Mouse (Mus musculus): ENCODE data around the gene Rhot2. TPM values are rescaled to one million over a fixed set of nuclear protein-coding genes. Genes with fewer than 3 reads are reported as not detected.

The Rhot2 gene
- polyA plus RNA-seq (2012; rRNA removed): 30.0 and 33.7 TPM in 2 replicates

DNA sequence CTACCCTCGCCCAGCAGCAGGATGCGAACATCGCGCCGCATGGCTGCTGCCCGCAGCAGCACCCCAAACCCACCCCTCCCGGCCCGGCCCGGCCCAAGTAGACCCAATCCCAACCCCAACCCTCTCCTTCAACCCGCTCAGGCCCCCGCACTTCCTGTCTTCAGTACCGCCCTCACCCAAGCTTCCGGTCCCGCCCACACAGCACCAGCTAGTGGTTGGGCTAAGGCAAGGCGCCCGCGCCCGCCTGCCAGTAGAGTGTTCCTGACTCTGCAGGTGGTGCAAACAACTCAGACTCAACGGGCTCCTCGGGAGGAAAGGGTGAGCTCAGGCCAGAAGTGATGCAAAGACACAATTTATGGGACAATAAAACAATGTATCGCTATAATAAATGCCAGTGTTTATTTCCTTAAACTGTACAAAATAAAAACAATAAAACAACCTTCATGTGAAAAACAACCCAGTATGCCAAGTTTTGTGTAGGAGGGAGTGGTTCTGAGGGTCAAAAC is at the start of gene Rhot2:
Rhot2 (minus strand) TSS at position 456 of the 506 bp plus-strand sequence.

DNA sequence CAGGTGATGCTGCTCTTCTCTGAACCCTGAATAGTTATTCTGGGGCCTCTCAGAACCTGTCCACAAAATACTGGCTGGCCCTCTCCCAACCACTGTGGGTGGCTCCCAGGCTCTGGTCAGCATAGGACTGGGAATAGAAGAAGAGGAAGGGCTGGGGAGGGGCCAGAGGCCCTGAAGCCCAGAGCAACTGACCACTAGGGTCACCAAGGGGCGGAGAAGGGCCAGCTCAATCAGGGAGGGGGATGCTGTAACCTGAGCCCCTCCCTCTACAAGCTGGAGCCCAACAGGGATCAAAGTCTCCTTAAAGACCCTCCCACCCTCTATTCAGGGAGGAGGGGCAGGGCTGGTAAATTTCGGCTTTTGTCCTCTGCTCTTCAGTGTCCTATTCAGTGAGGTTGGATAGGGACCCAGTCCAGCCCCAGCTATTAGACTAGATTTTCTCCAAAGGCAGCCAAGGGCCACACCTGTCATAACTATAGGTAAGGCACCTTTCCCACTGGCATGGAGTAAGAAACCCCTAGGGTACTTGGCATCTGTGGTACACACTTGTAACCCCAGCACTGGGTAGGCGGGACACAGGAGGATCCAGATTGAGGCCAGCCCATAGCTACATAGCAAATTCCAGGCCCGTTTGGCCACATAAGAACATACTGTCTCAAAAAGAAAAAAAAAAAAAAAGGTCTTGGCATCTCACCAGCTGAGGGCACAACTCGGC is 35.7 kb upstream of the Rhot2 start, which contains the start of gene Wfikkn1:
Wfikkn1 (minus strand) TSS at position 663 of the 715 bp plus-strand sequence.

DNA sequence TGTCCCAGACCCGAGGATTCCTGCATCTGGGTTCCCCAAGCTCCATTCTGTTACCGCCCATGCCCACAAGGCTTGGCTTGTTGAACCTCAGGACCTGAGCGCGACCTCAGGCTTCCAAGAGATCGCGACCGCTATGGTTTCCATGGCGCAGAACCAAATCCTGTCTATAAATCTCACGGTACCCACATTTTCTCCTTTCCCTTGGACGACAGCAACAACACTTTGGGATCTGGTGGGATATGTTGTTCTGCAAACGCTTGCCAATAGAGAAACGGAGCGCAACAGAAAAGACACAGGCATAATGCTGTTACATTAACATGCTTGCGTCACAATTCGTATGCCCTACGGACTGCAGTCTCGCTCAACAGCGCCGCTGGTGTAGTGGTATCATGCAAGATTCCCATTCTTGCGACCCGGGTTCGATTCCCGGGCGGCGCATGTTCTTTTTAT is 30.1 kb upstream of the Rhot2 start, which contains the start of gene Mettl26:
Mettl26 (plus strand) TSS at position 354 of the 450 bp plus-strand sequence.

DNA sequence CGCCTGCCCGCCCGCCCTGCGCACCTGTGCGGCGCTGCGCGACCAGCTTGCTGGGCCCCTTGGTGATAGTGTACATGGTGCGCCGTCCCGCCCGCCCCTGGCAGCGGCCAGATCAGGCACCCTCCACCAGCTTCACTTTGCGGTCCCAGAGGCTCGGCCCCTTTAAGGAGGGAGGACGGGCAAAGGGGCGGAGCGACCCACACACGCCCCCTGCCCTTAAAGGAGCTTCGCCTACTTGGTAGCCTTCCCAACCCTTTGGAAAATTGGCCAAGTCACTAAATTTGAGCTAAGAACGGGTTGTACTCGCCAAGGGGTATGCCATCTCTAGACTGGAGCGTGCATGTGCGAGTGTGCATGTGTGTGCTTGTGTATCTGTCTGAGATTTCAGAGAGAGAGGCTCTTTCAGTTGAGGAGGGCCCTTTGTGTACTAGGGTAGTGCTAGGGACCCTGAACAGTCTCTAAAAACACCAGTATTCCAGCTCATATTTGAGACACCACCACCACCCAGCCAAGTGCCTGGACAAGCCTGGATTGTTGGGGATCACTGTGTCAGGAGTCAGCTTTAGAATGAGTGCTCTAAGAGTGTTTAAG is 24.0 kb upstream of the Rhot2 start, which contains the start of gene Mcrip2:
Mcrip2 (minus strand) TSS at position 164 of the 591 bp plus-strand sequence.

DNA sequence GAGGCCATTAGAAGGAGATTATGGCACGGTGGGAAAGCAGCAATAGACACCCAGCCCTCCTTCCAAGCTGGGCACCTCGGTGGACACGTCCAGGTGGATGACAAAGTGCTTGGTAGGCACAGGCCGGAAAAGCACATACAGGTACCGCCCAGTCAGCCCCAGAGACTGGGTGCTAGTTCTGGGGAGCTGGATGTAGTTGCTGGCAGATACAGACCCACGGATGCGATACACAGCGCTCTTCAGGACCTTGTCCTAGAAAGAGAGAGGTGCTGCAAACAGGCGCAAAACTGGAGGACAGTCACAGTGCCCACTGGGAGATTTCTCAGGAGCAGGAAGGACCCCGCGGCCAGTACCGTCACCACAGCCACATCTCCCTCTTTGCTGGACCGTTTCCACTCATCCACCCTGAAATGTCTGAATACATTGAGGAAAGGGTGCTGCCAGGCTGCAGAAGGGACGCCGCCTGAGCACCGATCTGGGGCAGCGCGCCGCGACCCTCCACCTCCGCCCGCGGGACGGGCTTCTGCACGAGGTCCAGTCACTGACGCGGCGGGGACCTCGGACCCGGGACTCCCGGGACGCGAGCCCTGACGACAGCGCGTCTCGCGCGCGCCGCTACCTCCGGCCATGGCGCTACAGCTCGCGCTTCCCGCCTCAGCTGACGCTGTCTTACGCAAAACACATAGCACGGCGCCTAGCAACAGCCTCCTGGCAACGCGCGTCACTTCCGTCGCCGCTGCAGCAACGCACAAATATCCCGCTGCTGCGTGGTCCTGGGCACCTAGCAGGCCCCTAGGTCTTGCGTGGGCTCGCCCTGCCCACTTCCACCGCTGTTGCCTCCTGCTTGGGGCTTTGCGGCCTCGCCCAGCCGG is 16.4 kb upstream of the Rhot2 start, which contains the start of gene Wdr90:
Wdr90 (minus strand) TSS at position 670 of the 872 bp plus-strand sequence.

DNA sequence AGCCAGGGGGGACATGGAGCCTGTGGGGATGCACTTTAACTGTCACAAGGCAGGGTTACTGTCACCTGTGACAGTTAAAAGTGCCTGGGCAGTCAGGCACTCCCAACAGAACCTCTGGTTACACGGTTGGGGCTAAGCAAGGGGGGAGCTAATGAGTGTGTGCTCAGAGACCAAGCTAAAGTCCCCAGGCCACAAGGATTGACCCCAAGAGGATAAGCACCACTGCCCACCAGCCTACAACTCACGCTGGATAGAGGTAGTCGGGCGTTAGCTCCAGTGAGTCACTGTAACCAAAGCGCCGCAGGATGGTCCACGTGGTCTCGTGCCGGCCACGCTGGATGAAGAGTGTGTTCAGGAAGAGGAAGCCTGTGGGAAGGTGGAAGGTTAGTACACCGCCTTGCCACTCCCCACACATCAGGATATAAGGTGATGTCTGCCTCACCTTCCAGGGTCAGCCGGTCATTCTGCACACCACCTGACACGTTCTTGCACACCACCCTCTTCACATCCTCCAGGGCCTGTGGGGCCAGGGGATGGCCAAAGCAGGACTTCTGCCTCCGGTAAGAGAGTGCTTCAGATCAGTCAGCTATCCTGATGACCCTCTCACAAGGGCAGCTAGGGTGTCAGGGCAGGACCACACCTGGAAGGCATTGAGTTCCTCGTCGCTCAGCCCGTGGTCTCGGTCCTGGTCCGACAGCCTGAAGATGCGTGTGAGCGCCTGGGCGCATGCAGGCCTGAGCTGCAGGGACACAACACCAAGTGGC is 3.4 kb downstream of the Rhot2 start, which contains the start of gene Gm20683:
Gm20683 (minus strand) TSS at position 647 of the 764 bp plus-strand sequence.

DNA sequence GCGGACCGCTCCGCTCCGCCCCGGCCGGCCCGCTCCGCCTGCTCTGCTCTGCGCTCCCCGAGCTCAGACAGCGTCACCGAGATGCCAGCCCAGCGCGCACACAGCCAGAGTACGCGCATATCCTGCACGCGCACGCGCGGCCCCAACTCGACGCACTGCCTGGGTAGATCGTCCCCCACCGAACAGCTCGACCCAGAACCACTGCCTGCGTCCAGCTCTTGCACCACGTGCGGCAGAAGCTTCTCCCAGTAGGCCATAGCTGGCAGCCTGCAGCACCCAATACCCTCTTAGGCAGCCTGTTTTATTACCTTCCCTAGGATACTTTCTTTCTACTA is 7.6 kb downstream of the Rhot2 start, which contains the start of gene Rhbdl1:
Rhbdl1 (minus strand) TSS at position 220 of the 335 bp plus-strand sequence.

DNA sequence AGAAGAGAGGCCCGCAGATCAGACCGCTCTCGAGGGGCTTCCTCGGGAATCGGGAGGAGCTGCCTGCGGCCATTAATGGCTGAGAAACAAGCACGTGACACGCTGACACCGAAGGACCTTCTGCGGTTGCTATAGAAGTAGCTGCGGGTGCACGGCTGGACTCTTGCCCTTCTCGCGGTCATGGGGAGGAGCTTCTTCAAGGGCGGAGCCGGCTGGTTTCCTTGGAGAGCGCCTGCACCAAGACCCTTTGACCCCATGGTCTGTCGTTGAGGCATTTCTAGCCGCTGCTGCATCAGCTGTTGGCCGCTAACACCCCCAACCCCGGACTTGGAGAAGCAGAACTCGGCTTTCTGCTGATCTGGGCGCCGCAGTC is 11.4 kb downstream of the Rhot2 start, which contains the start of gene Stub1:
Stub1 (minus strand) TSS at position 114 of the 373 bp plus-strand sequence.

DNA sequence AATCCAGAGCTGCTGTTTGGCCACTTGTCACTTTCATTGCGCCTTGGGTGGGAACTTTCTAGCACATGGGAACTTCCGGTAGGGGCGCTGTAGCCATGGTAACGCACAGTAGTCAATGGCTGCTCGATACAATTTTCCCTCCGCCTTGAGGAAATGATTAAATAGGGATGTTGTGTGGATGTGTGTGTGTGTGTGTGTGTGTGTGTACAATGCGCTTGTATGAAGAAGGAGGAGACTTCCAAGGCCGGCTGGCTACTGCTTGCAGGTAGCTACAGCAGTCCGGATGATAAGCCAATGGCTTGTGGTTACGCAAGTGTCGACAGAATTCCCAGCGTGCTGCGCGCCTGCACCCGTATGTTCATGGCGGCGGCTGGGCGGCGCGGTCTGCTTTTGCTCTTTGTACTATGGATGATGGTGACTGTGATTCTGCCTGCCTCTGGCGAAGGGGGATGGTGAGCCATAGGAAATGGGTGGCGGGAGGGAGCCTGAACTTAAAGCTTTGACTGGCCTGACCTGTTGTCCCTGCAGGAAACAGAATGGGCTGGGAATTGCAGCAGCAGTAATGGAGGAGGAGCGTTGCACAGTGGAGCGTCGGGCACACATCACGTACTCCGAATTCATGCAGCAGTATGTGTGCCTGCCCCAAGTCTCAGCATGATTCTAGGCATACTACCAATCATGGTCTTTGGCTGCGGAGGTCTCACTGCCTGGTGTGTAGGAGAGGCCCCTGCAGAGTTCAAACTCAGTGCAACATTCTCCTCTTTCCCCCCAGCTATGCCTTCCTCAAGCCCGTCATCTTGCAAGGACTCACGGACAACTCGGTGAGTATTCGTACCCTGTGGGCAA is 15.7 kb downstream of the Rhot2 start, which contains the start of gene Jmjd8:
Jmjd8 (plus strand) TSS at position 156 of the 846 bp plus-strand sequence.

DNA sequence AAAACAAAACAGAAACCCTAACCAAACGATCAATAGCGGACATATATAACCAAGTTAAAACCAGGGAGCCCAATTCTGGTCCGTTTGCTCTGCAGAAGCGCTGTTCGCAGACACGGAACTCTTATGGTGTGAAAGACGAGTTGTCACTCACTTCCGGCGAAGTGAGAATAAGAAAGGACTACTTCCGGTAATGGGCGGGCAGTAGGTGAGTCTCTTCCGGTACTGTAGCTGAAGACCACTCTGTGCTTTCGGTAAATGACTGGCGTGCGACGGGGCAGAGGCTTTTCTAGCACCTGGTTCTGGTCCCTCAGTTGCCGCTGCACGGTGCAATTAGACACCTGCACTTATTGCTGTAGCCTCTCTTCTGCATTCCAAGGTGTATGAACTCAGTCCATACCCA is 21.2 kb downstream of the Rhot2 start, which contains the start of gene Wdr24:
Wdr24 (plus strand) TSS at position 176 of the 400 bp plus-strand sequence.

DNA sequence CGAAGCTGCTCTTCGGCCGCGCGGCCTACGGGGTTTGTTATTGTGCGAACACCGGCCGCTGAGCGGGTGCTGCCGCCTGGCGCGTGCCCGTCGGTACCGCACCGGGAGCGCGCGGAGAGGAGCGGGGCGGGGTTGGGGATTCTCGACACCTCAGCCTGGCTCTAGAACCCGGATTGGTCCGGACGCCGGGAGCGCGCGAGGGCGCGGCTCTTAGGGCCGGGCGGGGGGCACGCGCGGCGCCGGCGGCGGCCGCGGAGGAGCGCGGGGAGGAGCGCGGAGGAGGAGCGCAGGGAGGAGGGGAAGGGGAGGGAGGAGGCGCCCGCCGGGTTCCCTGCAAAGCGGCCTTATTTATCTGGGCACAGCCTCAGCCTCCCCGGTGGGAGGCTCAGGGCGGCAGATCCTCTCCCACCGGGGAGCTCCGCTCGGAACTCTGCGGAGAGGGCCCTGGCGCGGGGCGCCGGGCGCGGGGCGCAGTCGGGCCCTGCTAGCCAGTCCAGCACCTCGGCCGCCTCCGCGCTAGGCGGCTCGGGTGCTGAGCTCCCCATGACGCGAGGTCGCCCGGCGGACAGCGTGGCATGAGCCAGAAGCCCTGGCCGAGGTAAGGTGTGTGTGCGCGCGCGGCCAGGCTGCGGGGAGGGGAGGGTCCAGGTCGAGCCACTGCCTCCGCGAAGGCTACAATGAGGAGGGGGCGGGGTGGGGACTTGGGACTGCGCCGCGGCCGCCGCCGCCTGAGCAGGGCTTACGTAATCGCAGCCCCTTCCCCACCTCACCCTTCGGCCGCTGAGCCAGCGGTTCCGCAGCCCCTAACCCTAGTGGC is 35.7 kb downstream of the Rhot2 start, which contains the start of gene Fbxl16:
Fbxl16 (plus strand) TSS at position 297 of the 817 bp plus-strand sequence.

DNA sequence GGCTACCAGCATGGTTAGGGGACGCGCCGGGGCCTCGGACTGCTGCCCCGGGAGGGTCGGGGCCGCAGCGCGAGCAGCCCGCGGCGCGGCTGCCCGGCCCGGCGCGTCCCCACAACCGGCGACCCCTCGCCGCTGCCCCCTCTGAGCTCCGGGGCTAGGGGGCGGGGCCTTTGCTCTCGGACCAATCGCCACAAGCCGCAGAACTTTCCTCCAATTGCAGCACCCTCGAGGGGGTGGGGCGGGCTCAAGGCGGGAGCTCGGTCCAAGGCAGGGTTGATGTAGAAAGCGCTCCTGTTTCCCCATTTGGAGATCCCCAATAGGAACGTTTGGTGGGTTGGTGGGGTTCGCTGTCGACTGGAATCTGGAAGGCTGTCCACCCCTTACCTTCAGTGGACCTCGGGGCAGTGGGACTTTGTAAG is 47.7 kb downstream of the Rhot2 start, which contains the start of gene Metrn:
Metrn (minus strand) TSS at position 186 of the 419 bp plus-strand sequence.

DNA sequence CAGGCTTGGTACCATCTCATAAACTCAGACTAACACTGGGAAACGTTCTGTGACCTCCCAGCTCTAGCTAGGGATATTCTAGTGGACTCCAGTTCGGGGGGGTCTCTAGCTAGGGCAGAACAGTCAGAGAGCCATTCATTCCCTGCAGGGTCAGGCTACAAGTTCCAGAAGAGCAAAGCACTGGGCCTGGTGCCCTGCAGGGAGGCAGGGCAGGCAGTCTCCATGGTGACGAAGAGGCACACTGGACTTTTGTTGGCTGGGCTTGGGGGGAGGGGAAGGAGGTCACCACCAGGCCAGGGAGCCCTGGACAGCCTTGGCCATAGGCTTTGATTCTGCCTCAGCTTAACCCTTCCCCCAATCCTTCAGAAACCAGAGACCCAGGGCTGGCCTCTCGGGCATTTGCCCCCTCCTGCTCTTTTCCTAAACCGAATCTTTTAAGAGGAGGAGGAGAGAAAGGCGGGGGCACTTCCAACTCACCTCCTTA is 49.0 kb downstream of the Rhot2 start, which contains the start of gene AC134908.4:
AC134908.4 (minus strand) TSS at position 51 of the 484 bp plus-strand sequence.

DNA sequence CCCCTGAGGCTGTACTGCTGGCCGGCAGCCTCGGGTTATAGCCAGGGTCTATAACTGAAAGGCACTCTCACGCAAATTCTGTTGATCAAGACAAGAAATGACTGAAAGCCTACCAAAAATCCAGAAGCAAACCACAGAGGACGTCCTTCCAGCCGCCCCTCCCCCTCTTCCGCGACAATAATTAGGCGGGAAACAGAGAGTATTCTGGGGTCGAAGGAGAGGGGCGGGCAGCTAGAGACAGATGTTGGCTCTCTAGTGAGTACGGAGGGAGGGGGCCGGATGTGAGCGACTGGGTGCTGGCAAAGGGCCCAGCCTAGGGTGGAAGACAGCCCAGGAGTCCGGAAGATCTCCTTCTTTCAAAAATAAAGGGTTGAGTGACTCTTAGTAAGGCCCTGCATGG is 52.0 kb downstream of the Rhot2 start, which contains the start of gene Fam173a:
Fam173a (minus strand) TSS at position 287 of the 400 bp plus-strand sequence.

Other genes with a start within 250 kb of the Rhot2 start
- 0.07 and 0.24 TPM in 2 replicates for gene Gng13, start 127.7 kb downstream of the Rhot2 start, polyA plus RNA-seq (2012; rRNA removed)
- gene Chtf18, start 117.4 kb downstream of the Rhot2 start, polyA plus RNA-seq (2012; rRNA removed): 17.4 and 17.9 TPM in 2 replicates
- gene Rpusd1, start 117.2 kb downstream of the Rhot2 start, polyA plus RNA-seq (2012; rRNA removed): 7.9 and 9.7 TPM in 2 replicates
- gene Mslnl, start 108.8 kb downstream of the Rhot2 start, polyA plus RNA-seq (2012; rRNA removed): 0.01 TPM in 1 of 2 replicates, not detected in the other
- gene Msln, start 90.5 kb downstream of the Rhot2 start, polyA plus RNA-seq (2012; rRNA removed): 0.67 and 1.3 TPM in 2 replicates
- gene Narfl, start 71.1 kb downstream of the Rhot2 start, polyA plus RNA-seq (2012; rRNA removed): 8.8 and 10.3 TPM in 2 replicates
- 6.6 and 6.9 TPM in 2 replicates for gene Haghl, start 59.2 kb downstream of the Rhot2 start, polyA plus RNA-seq (2012; rRNA removed)
- 0.02 TPM in 2 replicates for gene Ccdc78, start 58.3 kb downstream of the Rhot2 start, polyA plus RNA-seq (2012; rRNA removed)
- gene Fam173a, start 52.0 kb downstream of the Rhot2 start, polyA plus RNA-seq (2012; rRNA removed): 45.1 and 48.5 TPM in 2 replicates
- 0.27 TPM in 1 of 2 replicates, not detected in the other for gene AC134908.4, start 49.2 kb downstream of the Rhot2 start, polyA plus RNA-seq (2012; rRNA removed)
- 17.5 and 18.6 TPM in 2 replicates for gene Metrn, start 47.7 kb downstream of the Rhot2 start, polyA plus RNA-seq (2012; rRNA removed)
- 0.05 and 0.07 TPM in 2 replicates for gene Fbxl16, start 35.8 kb downstream of the Rhot2 start, polyA plus RNA-seq (2012; rRNA removed)
- 12.5 and 14.2 TPM in 2 replicates for gene Wdr24, start 21.2 kb downstream of the Rhot2 start, polyA plus RNA-seq (2012; rRNA removed)
- 14.5 and 16.3 TPM in 2 replicates for gene Jmjd8, start 16.0 kb downstream of the Rhot2 start, polyA plus RNA-seq (2012; rRNA removed)
- 80.4 and 87.9 TPM in 2 replicates for gene Stub1, start 11.4 kb downstream of the Rhot2 start, polyA plus RNA-seq (2012; rRNA removed)
- gene Rhbdl1, start 7.6 kb downstream of the Rhot2 start, polyA plus RNA-seq (2012; rRNA removed): 1.1 and 1.3 TPM in 2 replicates
- 2.3 and 3.3 TPM in 2 replicates for gene Gm20683, start 3.1 kb downstream of the Rhot2 start, polyA plus RNA-seq (2012; rRNA removed)
- gene Wdr90, start 16.6 kb upstream of the Rhot2 start, polyA plus RNA-seq (2012; rRNA removed): 15.6 and 18.5 TPM in 2 replicates
- 18.4 and 20.6 TPM in 2 replicates for gene Mcrip2, start 23.9 kb upstream of the Rhot2 start, polyA plus RNA-seq (2012; rRNA removed)
- gene Mettl26, start 30.2 kb upstream of the Rhot2 start, polyA plus RNA-seq (2012; rRNA removed): 41.0 and 42.6 TPM in 2 replicates
- gene Wfikkn1, start 36.0 kb upstream of the Rhot2 start, polyA plus RNA-seq (2012; rRNA removed): 0.49 and 0.51 TPM in 2 replicates
- 5.4 and 6.5 TPM in 2 replicates for gene Rab40c, start 74.9 kb upstream of the Rhot2 start, polyA plus RNA-seq (2012; rRNA removed)
- 226 and 261 TPM in 2 replicates for gene Pigq, start 100.1 kb upstream of the Rhot2 start, polyA plus RNA-seq (2012; rRNA removed)
- 7.0 and 10.4 TPM in 2 replicates for gene Nhlrc4, start 100.1 kb upstream of the Rhot2 start, polyA plus RNA-seq (2012; rRNA removed)
- gene A930017K11Rik, start 107.7 kb upstream of the Rhot2 start, polyA plus RNA-seq (2012; rRNA removed): 0.14 and 0.16 TPM in 2 replicates
- gene Capn15, start 140.9 kb upstream of the Rhot2 start, polyA plus RNA-seq (2012; rRNA removed): 6.4 and 7.9 TPM in 2 replicates
- gene Rab11fip3, start 224.7 kb upstream of the Rhot2 start, polyA plus RNA-seq (2012; rRNA removed): 2.2 and 2.3 TPM in 2 replicates
- gene Decr2, start 245.5 kb upstream of the Rhot2 start, polyA plus RNA-seq (2012; rRNA removed): 6.4 and 7.8 TPM in 2 replicates

Data from liver, embryonic 14 days (tissue).